Mouse (Mus musculus) bone marrow, adult 2 months (tissue): ENCODE measurements around the gene Depdc5.

ENCODE experiments used
- CTCF ChIP-seq: fragments of 200-500 bp; IDR thresholded peaks from 2 replicates; pipeline ENCODE4 v1.5.1; 2011; ENCODE audit warnings: low read length, control low read depth; ENCODE audit not compliant: control insufficient read depth, insufficient read depth
- POLR2A ChIP-seq: fragments of 200-500 bp; IDR thresholded peaks from 2 replicates; pipeline ENCODE4 v1.6.1; 2011; ENCODE audit warnings: low read depth, mild to moderate bottlenecking, control low read depth, low read length, borderline replicate concordance; ENCODE audit not compliant: control insufficient read depth

GRCm38 (mm10) chr5:32994471-32994870 is 131.0 kb downstream of the Depdc5 start:
- no peak for TF ChIP-seq POLR2A
- TF ChIP-seq CTCF = no peak
